Mouse (Mus musculus) CH12.LX (cell line): ENCODE measurements around the gene Csf1.
A peak's percentile ranks its signal among the peaks of the same experiment; 100 is the strongest.

ENCODE experiments used
- CHD2 ChIP-seq: IDR thresholded peaks from 2 replicates; pipeline ENCODE4 v1.6.1; 2011; ENCODE audit warnings: low read length, improper control_type of control experiment
- CTCF ChIP-seq, 2 experiments: IDR thresholded peaks in 1 of 2; conservative IDR thresholded peaks in 1 of 2; 2 replicates each; pipeline ENCODE4 v1.5.1; 2011 to 2012; ENCODE audit warnings: low read depth in 2 of 2, low read length in 2 of 2, improper control_type of control experiment in 1 of 2, inconsistent platforms in 1 of 2, mild to moderate bottlenecking in 1 of 2, moderate library complexity in 1 of 2
- E2F4 ChIP-seq: IDR thresholded peaks from 2 replicates; pipeline ENCODE4 v1.6.1; 2011; ENCODE audit warnings: low read depth, low read length, improper control_type of control experiment; ENCODE audit not compliant: insufficient replicate concordance
- ETS1 ChIP-seq: conservative IDR thresholded peaks from 2 replicates; pipeline ENCODE4 v1.6.1; 2012; ENCODE audit warnings: low read depth, mild to moderate bottlenecking, inconsistent platforms, low read length, improper control_type of control experiment, moderate library complexity
- MYC ChIP-seq: IDR thresholded peaks from 2 replicates; pipeline ENCODE4 v1.6.1; 2011; ENCODE audit warnings: low read depth, mild to moderate bottlenecking, improper control_type of control experiment, low read length
- POLR2A ChIP-seq: IDR thresholded peaks from 2 replicates; pipeline ENCODE4 v1.6.1; 2011; ENCODE audit warnings: low read depth, mild to moderate bottlenecking, improper control_type of control experiment, low read length
- POLR2AphosphoS2 ChIP-seq: IDR thresholded peaks from 2 replicates; pipeline ENCODE4 v1.6.1; 2011; ENCODE audit warnings: low read depth, low read length, improper control_type of control experiment
- UBTF ChIP-seq: IDR thresholded peaks from 2 replicates; pipeline ENCODE4 v1.6.1; 2012; ENCODE audit warnings: low read depth, mild to moderate bottlenecking, inconsistent platforms, low read length, improper control_type of control experiment, moderate library complexity

DNA sequence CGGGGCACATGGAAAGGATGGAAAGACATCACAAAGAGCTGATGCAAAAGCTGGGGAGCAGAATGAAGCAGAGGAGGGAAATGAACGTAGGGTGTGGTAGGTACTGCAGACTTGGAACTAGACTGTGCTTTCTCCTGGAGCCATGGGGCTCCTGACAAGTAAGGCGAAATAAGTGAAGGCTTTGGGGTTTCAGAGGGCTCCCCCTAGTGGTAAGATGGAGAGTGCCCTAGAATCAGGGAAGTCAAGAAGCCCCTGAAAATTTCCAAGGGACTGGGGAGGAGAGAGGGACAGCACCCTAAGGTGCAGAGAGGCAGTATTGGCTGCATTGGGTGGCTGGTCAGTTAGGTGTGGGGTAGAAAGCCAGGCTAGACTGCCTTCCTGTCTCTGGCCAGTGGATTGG, 5.6 kb downstream of the Csf1 start:
- TF ChIP-seq E2F4 (no peak), ETS1 (no peak), POLR2A (no peak), CTCF (conservative IDR thresholded peaks at IDR 0.05 in 1 of 2, IDR thresholded peaks at IDR 0.05 in 1 of 2; ENCODE audit: low read depth in 2 of 2, low read length in 2 of 2) (peak; percentile 76 to 88), CHD2 (no peak), UBTF (no peak), POLR2AphosphoS2 (no peak), MYC (no peak)
